Mouse (Mus musculus) gastrocnemius, adult 18-20 months (tissue): Measurements from ENCODE around the gene Plp1. TPM values are rescaled to one million over a fixed set of nuclear protein-coding genes. Genes with fewer than 3 reads are reported as not detected.

Source experiments
- DNase-seq: peaks from one replicate; pipeline ENCODE4 v3.0.0; 2021; ENCODE audit warnings: low spot score
- long read RNA-seq, 2 experiments: library from polyadenylated mRNA; stranded (forward); transcript quantifications; one replicate each; pipeline ENCODE4 v2.0.0; 2021
- total RNA-seq, 2 experiments: library from RNA; stranded (reverse); gene quantifications; 2 replicates each; pipeline ENCODE4 v1.2.3; 2021

Gene Plp1
- total RNA-seq, result 1 to 10 TPM; 2.4 to 3.1 TPM
- long read RNA-seq, experiment 1, full-length matches to known transcripts, result 2 of 3 reads
- long read RNA-seq, experiment 1, partial matches to known transcripts, result 0 of 3 reads
- long read RNA-seq, experiment 1, other reads (novel, unspliced or antisense), result 1 of 3 reads
- long read RNA-seq, experiment 2, partial matches to known transcripts, result 0 of 2 reads
- long read RNA-seq, experiment 2, other reads (novel, unspliced or antisense), result 0 of 2 reads

DNA sequence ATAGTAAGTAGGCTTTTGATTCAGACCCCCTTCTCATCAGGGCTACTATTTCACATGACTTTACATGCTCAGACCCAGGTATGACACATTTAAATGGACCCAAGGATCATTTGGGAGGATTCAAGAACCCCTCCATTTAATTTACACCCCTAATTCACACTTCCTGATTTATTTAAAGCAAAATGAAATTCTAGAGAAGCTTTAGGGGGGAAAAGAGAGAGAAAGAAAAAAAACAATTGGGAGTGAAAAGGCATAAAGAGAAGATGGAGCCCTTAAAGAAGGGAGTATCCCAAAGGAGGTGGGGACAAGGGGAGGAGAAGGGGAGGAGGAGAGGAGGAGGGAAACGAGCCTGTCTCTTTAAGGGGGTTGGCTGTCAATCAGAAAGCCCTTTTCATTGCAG lies at the start of gene Plp1:
Gene Plp1 (plus strand): TSS at position 301 of the 400 bp plus-strand sequence.
- DNase-seq, result no peak

DNA sequence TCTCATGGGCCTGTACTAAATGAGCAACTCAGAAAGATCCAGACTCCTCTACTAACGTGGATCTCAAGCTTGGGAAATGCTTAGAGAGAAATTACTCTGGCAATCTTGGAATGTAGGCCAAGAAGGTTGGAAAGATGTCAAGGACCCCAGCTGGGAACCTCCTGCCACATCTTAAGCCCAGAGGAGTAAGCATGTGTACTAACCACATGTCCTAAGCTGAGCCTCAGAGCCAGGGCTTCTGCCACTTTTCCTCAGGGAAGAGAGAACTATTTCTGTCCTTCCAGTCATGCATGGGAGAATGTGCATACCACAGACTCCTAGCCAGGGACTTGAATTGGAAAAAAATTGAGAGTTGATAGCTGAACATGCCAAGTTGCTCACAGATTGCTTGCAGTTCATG lies 49.4 kb upstream of the Plp1 start:
- peak; percentile 1 for DNase-seq

GRCm38 (mm10) chrX:136778046-136778445 lies 44.4 kb upstream of the Plp1 start:
- DNase-seq, result no peak

GRCm38 (mm10) chrX:136779262-136779661 lies 43.2 kb upstream of the Plp1 start:
- DNase-seq, result no peak

GRCm38 (mm10) chrX:136780041-136780440 lies 42.4 kb upstream of the Plp1 start, which contains the start of gene Glra4:
Gene Glra4, minus strand, starts transcription at chrX:136780141.
- no peak for DNase-seq

DNA sequence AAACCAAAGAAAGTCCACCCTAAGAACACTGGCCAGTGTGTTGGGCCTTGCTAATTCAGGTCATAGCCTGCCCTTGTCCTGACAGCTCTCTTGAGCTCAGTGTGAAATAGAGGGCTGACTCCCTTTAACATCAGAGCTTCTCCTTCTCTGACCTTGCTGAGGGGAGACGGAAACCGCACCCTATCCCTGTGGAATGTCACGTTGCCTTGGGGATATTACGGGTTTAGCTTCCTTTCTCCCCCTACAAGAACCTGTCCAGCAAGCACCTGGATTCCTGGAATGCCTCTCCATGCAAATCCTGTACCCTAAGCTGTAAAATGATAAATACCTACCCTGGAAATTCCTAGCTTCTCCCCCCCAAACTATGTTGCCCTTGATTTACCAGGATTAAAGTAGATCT lies 33.0 kb upstream of the Plp1 start:
- no peak for DNase-seq

- no peak for DNase-seq
Observed at GRCm38 (mm10) chrX:136797223-136797622, 25.2 kb upstream of the Plp1 start.

GRCm38 (mm10) chrX:136819752-136820151 lies 2.7 kb upstream of the Plp1 start:
- peak; percentile 8 for DNase-seq

DNA sequence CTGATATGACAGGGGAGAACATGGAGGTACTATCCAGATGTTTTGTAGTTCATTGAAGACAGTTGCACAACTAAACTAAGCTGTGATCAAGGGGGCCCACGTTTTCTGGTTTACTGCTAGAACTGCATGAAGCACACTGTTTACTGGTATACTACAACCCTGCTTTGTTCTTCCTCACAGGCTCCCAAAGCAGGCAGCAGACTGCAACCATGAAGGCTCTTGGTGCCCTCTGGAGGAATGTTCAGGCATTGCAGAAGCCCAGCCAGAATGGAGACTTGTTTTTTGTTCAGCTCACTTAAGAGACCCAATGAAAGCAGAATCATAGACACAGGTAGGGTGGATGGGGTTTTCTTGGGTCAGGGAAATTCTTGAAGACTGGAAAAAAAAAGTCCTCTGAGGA lies 2.2 kb upstream of the Plp1 start:
- DNase-seq, result peak; percentile 63

- DNase-seq, result no peak
Observed at GRCm38 (mm10) chrX:136825016-136825415, 2.5 kb downstream of the Plp1 start.

DNA sequence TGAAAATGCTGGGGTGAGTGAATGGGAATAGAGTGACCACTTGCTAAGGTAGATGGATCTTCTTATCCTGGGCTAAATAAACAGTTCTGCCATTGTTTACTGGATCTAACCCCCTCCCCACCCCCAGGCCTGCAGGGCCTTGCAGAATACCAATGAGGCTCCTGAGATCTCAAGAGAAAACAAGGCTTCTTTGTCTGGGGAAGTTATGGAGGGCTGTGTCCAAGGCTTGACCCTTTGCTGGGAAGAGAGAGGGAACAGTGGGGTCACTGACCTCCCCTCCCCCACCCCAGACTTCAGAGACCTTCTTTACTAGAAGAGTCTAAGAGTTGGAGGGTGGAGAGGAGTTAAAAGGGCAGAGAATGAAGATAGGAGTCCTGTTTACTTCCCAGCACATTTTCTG lies 6.1 kb downstream of the Plp1 start:
- DNase-seq, result no peak

- DNase-seq, result no peak
Observed at GRCm38 (mm10) chrX:136850300-136850699, 27.8 kb downstream of the Plp1 start.

- peak; percentile 1 for DNase-seq
Observed at GRCm38 (mm10) chrX:136868061-136869040, 45.9 kb downstream of the Plp1 start, which contains the start of gene Rab9b. Gene Rab9b, minus strand, starts transcription at chrX:136868755.

Other genes starting within 250 kb of the Plp1 start
- under 1 TPM; 0.81 to 0.84 TPM for gene Tceal3, start 231.8 kb upstream of the Plp1 start, total RNA-seq
- gene Tceal1, start 114.7 kb upstream of the Plp1 start, total RNA-seq, result 1 to 10 TPM; 2.5 to 3.3 TPM
- 100 to 1,000 TPM; 140 to 171 TPM for gene Morf4l2, start 79.0 kb upstream of the Plp1 start, total RNA-seq
- gene Glra4, start 42.5 kb upstream of the Plp1 start, total RNA-seq, result not detected
- under 1 TPM in 1 of 2 experiments, not detected in 1; 0.05 TPM for gene Rab9b, start 46.1 kb downstream of the Plp1 start, total RNA-seq
- gene H2bfm, start 104.7 kb downstream of the Plp1 start, total RNA-seq, result not detected
- gene Tmsb15b2, start 152.8 kb downstream of the Plp1 start, total RNA-seq, result 1 to 10 TPM; 6.6 to 7.5 TPM
- gene Tmsb15l, start 154.2 kb downstream of the Plp1 start, total RNA-seq, result under 1 TPM; 0.32 to 0.33 TPM
- 1 to 10 TPM; 2.2 to 5.5 TPM for gene Tmsb15b1, start 154.2 kb downstream of the Plp1 start, total RNA-seq
- under 1 TPM; 0.09 to 0.11 TPM for gene Zcchc18, start 170.5 kb downstream of the Plp1 start, total RNA-seq
- 1 to 10 TPM; 1.4 to 2.6 TPM for gene Slc25a53, start 215.6 kb downstream of the Plp1 start, total RNA-seq
- 1 to 10 TPM; 3.7 to 5.5 TPM for gene Fam199x, start 226.9 kb downstream of the Plp1 start, total RNA-seq